Mouse (Mus musculus): ENCODE data around the gene Gpr45. TPM values are rescaled to one million over a fixed set of nuclear protein-coding genes. Genes with fewer than 3 reads are reported as not detected.
"Not testable (repeated sequence)": the region's sequence is repeated elsewhere in the genome, so short reads cannot be mapped to it uniquely, and the experiment has no call there.

The Gpr45 gene
- polyA plus RNA-seq, 1 experiment from 2014 or later = 0.07 TPM

- peaks cover 6% of the 10 kb centered on the region for H3K9me3 ChIP-seq (ENCODE audit: low read length)
- no peak overlapping the region for H3K4me2 ChIP-seq (ENCODE audit: low read depth, low read length)
- WGBS (ENCODE audit: insufficient replicate concordance) = 57% methylated on average over 8 of the region's 8 CpGs
- no peak overlapping the region for H3K27ac ChIP-seq (ENCODE audit: low read depth)
- H3K9ac ChIP-seq (replicated peaks) = no peak overlapping the region
- H3K27me3 ChIP-seq (ENCODE audit: insufficient read depth, low read length) = no peaks in the 10 kb centered on the region
- H3K4me1 ChIP-seq (ENCODE audit: insufficient read depth) = no peaks in the 10 kb centered on the region
- TF ChIP-seq CTCF (IDR thresholded peaks at IDR 0.05; ENCODE audit: low read depth) (no peak), EP300 (IDR thresholded peaks at IDR 0.05; ENCODE audit: low read depth) (no peak)
- no peaks in the 10 kb centered on the region for H3K36me3 ChIP-seq (replicated peaks; ENCODE audit: insufficient read depth, low read length)
- DNase-seq = no peak
- no peak overlapping the region for H3K4me3 ChIP-seq (ENCODE audit: low read depth, low read length)
- no peak for ATAC-seq
Measured at GRCm38 (mm10) chr1:42983082-42983771, 30.6 kb downstream of the Gpr45 start.

GRCm38 (mm10) chr1:42984119-42984518 lies 31.4 kb downstream of the Gpr45 start:
- no peak for TF ChIP-seq EP300 (IDR thresholded peaks at IDR 0.05; ENCODE audit: low read depth)
- TF ChIP-seq CTCF (IDR thresholded peaks at IDR 0.05; ENCODE audit: low read depth) = no peak
- no peaks in the 10 kb centered on the region for H3K27me3 ChIP-seq (ENCODE audit: insufficient read depth, low read length)
- no peak overlapping the region for H3K4me2 ChIP-seq (ENCODE audit: low read depth, low read length)
- H3K27ac ChIP-seq (ENCODE audit: low read depth) = no peak overlapping the region
- H3K9ac ChIP-seq (replicated peaks) = no peak overlapping the region
- WGBS (ENCODE audit: insufficient replicate concordance) = 41% methylated on average over 3 of the region's 3 CpGs
- no peak overlapping the region for H3K4me3 ChIP-seq (ENCODE audit: low read depth, low read length)
- H3K36me3 ChIP-seq (replicated peaks; ENCODE audit: insufficient read depth, low read length) = no peaks in the 10 kb centered on the region
- no peak for ATAC-seq
- H3K9me3 ChIP-seq (ENCODE audit: low read length) = peaks cover 6% of the 10 kb centered on the region
- no peaks in the 10 kb centered on the region for H3K4me1 ChIP-seq (ENCODE audit: insufficient read depth)
- DNase-seq = no peak

- TF ChIP-seq EP300 (IDR thresholded peaks at IDR 0.05; ENCODE audit: low read depth) (no peak), CTCF (IDR thresholded peaks at IDR 0.05; ENCODE audit: low read depth) (no peak)
- H3K9ac ChIP-seq (replicated peaks) = no peak overlapping the region
- H3K4me1 ChIP-seq (ENCODE audit: insufficient read depth) = no peaks in the 10 kb centered on the region
- ATAC-seq (no peak), DNase-seq (no peak)
- peaks cover 6% of the 10 kb centered on the region for H3K9me3 ChIP-seq (ENCODE audit: low read length)
- no peak overlapping the region for H3K4me3 ChIP-seq (ENCODE audit: low read depth, low read length)
- no peak overlapping the region for H3K4me2 ChIP-seq (ENCODE audit: low read depth, low read length)
- H3K36me3 ChIP-seq (replicated peaks; ENCODE audit: insufficient read depth, low read length) = no peaks in the 10 kb centered on the region
- WGBS (ENCODE audit: insufficient replicate concordance) = 77% methylated on average over 2 of the region's 2 CpGs
- no peaks in the 10 kb centered on the region for H3K27me3 ChIP-seq (ENCODE audit: insufficient read depth, low read length)
- H3K27ac ChIP-seq (ENCODE audit: low read depth) = no peak overlapping the region
Measured at GRCm38 (mm10) chr1:42988996-42989395, 36.3 kb downstream of the Gpr45 start.

- H3K27me3 ChIP-seq (ENCODE audit: insufficient read depth, low read length) = no peaks in the 10 kb centered on the region
- DNase-seq (no peak), ATAC-seq (no peak)
- WGBS (ENCODE audit: insufficient replicate concordance) = 70% methylated on average over 13 of the region's 13 CpGs
- no peak overlapping the region for H3K9ac ChIP-seq (replicated peaks)
- no peak for TF ChIP-seq CTCF (IDR thresholded peaks at IDR 0.05; ENCODE audit: low read depth)
- no peak for TF ChIP-seq EP300 (IDR thresholded peaks at IDR 0.05; ENCODE audit: low read depth)
- no peaks in the 10 kb centered on the region for H3K4me1 ChIP-seq (ENCODE audit: insufficient read depth)
- no peaks in the 10 kb centered on the region for H3K36me3 ChIP-seq (replicated peaks; ENCODE audit: insufficient read depth, low read length)
- H3K9me3 ChIP-seq (ENCODE audit: low read length) = no peaks in the 10 kb centered on the region
- no peak overlapping the region for H3K27ac ChIP-seq (ENCODE audit: low read depth)
- H3K4me2 ChIP-seq (ENCODE audit: low read depth, low read length) = no peak overlapping the region
- H3K4me3 ChIP-seq (ENCODE audit: low read depth, low read length) = no peak overlapping the region
Measured at GRCm38 (mm10) chr1:43006051-43006514, 53.4 kb downstream of the Gpr45 start.

GRCm38 (mm10) chr1:43006524-43006923 lies 53.9 kb downstream of the Gpr45 start:
- H3K27me3 ChIP-seq (ENCODE audit: insufficient read depth, low read length) = no peaks in the 10 kb centered on the region
- no peak overlapping the region for H3K27ac ChIP-seq (ENCODE audit: low read depth)
- H3K36me3 ChIP-seq (replicated peaks; ENCODE audit: insufficient read depth, low read length) = no peaks in the 10 kb centered on the region
- no peaks in the 10 kb centered on the region for H3K4me1 ChIP-seq (ENCODE audit: insufficient read depth)
- ATAC-seq (no peak), DNase-seq (no peak)
- no peak for TF ChIP-seq EP300 (IDR thresholded peaks at IDR 0.05; ENCODE audit: low read depth)
- no peak for TF ChIP-seq CTCF (IDR thresholded peaks at IDR 0.05; ENCODE audit: low read depth)
- H3K4me3 ChIP-seq (ENCODE audit: low read depth, low read length) = no peak overlapping the region
- WGBS (ENCODE audit: insufficient replicate concordance) = 76% methylated on average over 4 of the region's 4 CpGs
- no peak overlapping the region for H3K4me2 ChIP-seq (ENCODE audit: low read depth, low read length)
- H3K9ac ChIP-seq (replicated peaks) = no peak overlapping the region
- H3K9me3 ChIP-seq (ENCODE audit: low read length) = no peaks in the 10 kb centered on the region

- H3K9ac ChIP-seq (replicated peaks) = no peak overlapping the region
- no peaks in the 10 kb centered on the region for H3K27me3 ChIP-seq (ENCODE audit: insufficient read depth, low read length)
- no peaks in the 10 kb centered on the region for H3K9me3 ChIP-seq (ENCODE audit: low read length)
- no peaks in the 10 kb centered on the region for H3K36me3 ChIP-seq (replicated peaks; ENCODE audit: insufficient read depth, low read length)
- 91% methylated on average over 4 of the region's 4 CpGs for WGBS (ENCODE audit: insufficient replicate concordance)
- TF ChIP-seq EP300 (IDR thresholded peaks at IDR 0.05; ENCODE audit: low read depth) (no peak), CTCF (IDR thresholded peaks at IDR 0.05; ENCODE audit: low read depth) (no peak)
- no peak overlapping the region for H3K4me3 ChIP-seq (ENCODE audit: low read depth, low read length)
- ATAC-seq = no peak
- DNase-seq = no peak
- H3K4me2 ChIP-seq (ENCODE audit: low read depth, low read length) = no peak overlapping the region
- no peak overlapping the region for H3K27ac ChIP-seq (ENCODE audit: low read depth)
- no peaks in the 10 kb centered on the region for H3K4me1 ChIP-seq (ENCODE audit: insufficient read depth)
Measured at GRCm38 (mm10) chr1:43010461-43010860, 57.8 kb downstream of the Gpr45 start.

- H3K27me3 ChIP-seq (ENCODE audit: insufficient read depth, low read length); DNase-seq; H3K36me3 ChIP-seq (replicated peaks; ENCODE audit: insufficient read depth, low read length); H3K4me1 ChIP-seq (ENCODE audit: insufficient read depth); H3K9me3 ChIP-seq (ENCODE audit: low read length); H3K4me3 ChIP-seq (ENCODE audit: low read depth, low read length); H3K9ac ChIP-seq (replicated peaks); H3K4me2 ChIP-seq (ENCODE audit: low read depth, low read length); H3K27ac ChIP-seq (ENCODE audit: low read depth); ATAC-seq: not testable (repeated sequence)
- 89% methylated on average over 7 of the region's 7 CpGs for WGBS (ENCODE audit: insufficient replicate concordance)
Measured at GRCm38 (mm10) chr1:43015153-43015685, 62.5 kb downstream of the Gpr45 start.
